Mouse (Mus musculus) cerebellum, adult 2 months (tissue): ENCODE measurements at regions not wholly inside any gene's neighbourhood (a gene's known extent, or its start where the extent isn't known, plus 50 kb on each side); places are given as distances from the start of the nearest gene placed in this dataset.

Source experiments
- CTCF ChIP-seq: fragments of 200-500 bp; IDR thresholded peaks from 2 replicates; pipeline ENCODE4 v1.5.1; 2011; ENCODE audit warnings: low read depth, mild to moderate bottlenecking, control low read depth, low read length, moderate library complexity, borderline replicate concordance; ENCODE audit not compliant: insufficient read depth
- POLR2A ChIP-seq: fragments of 200-500 bp; IDR thresholded peaks from 2 replicates; pipeline ENCODE4 v1.6.1; 2011; ENCODE audit warnings: low read length, control low read depth, borderline replicate concordance; ENCODE audit not compliant: insufficient read depth

- no peak for TF ChIP-seq POLR2A
- no peak for TF ChIP-seq CTCF
Measured at GRCm38 (mm10) chr4:81724751-81725150, 282.1 kb upstream of the Mpdz start.
